Mouse (Mus musculus): Measurements from ENCODE around the gene Slc15a5.

DNA sequence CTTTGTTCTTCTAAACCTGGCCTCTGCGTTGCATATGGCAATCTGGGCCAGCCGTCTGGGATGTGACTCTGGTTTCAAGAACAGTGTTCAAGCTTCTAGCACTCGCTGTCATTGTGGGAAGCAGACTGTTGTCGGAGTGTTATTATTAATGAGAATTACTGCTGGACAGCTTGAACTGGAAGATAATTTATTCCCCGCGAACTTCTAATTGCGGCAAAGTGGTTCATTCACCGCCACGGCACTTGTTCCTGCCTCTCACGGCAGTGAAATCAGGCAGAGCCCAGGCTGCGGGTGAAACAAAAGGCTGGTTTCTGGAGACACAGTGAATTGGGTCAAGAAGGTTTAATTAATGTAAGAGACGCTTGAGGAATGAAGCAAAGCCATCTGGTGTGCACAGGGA lies 99.9 kb downstream of the Slc15a5 start:
- TF ChIP-seq EP300 (IDR thresholded peaks at IDR 0.05; ENCODE audit: low read depth) = no peak
- no peak for TF ChIP-seq CTCF (IDR thresholded peaks at IDR 0.05; ENCODE audit: low read depth)
